Mouse (Mus musculus) kidney, embryonic 16.5 days (tissue): Measurements from ENCODE around the gene Cachd1. TPM values are rescaled to one million over a fixed set of nuclear protein-coding genes. Genes with fewer than 3 reads are reported as not detected.

Source experiments
- ATAC-seq: fragments of 200-750 bp; cut with Nextera tagmentation; 2 replicates; pipeline ENCODE4 v1.8.0; 2017; ENCODE audit warnings: moderate TSS enrichment; ENCODE audit not compliant: low FRiP score, low TSS enrichment
- H3K27ac ChIP-seq: fragments of 300-500 bp; sonication (generic); 2 replicates; pipeline ENCODE4 v1.5.1; 2014; ENCODE audit warnings: low read length
- H3K27me3 ChIP-seq: fragments of 300-500 bp; sonication (generic); 2 replicates; pipeline ENCODE4 v1.6.1; 2014; ENCODE audit warnings: low read length, control low read depth, mixed read lengths; ENCODE audit not compliant: insufficient read depth
- H3K36me3 ChIP-seq: fragments of 300-500 bp; sonication (generic); 2 replicates; pipeline ENCODE4 v1.6.1; 2014; ENCODE audit warnings: low read length, control low read depth, mixed read lengths; ENCODE audit not compliant: insufficient read depth
- H3K4me1 ChIP-seq: fragments of 300-500 bp; sonication (generic); 2 replicates; pipeline ENCODE4 v1.6.1; 2014; ENCODE audit warnings: low read length, control low read depth, mixed read lengths; ENCODE audit not compliant: insufficient read depth
- H3K4me2 ChIP-seq: fragments of 300-500 bp; sonication (generic); replicated peaks from 2 replicates; pipeline ENCODE4 v1.6.1; 2014; ENCODE audit warnings: low read depth, low read length
- H3K4me3 ChIP-seq: fragments of 300-500 bp; sonication (generic); 2 replicates; pipeline ENCODE4 v1.5.1; 2014; ENCODE audit warnings: mild to moderate bottlenecking, low read length
- H3K9ac ChIP-seq: fragments of 300-500 bp; sonication (generic); replicated peaks from 2 replicates; pipeline ENCODE4 v1.6.1; 2014; ENCODE audit warnings: low read length
- H3K9me3 ChIP-seq: fragments of 300-500 bp; sonication (generic); 2 replicates; pipeline ENCODE4 v1.6.1; 2016; ENCODE audit warnings: low read length, control low read depth
- WGBS: fragments of 180-500 bp; shearing (Covaris S2); extraction: QIAGEN DNeasy Blood & Tissue Kit; methylation state at CpG from one replicate; pipeline ENCODE4 v1.1.7; 2014; 5-methylcytosine and 5-hydroxymethylcytosine counted together
- polyA plus RNA-seq: library from polyadenylated mRNA; unstranded; fragments of >200 nt; fragmentation: Nextera tagmentation; extraction: Ambion mirVana; gene quantifications from 2 replicates; pipeline ENCODE4 v1.2.1, GENCODE M21; 2015

The Cachd1 gene
- polyA plus RNA-seq, 1 experiment from 2014 or later: 17.9 TPM

- H3K4me1 ChIP-seq: peaks cover 35% of the 10 kb centered on the region
- H3K27ac ChIP-seq: no peak overlapping the region
- no peak overlapping the region for H3K4me2 ChIP-seq
- no peaks in the 10 kb centered on the region for H3K36me3 ChIP-seq
- no peak for ATAC-seq
- no peak overlapping the region for H3K4me3 ChIP-seq
- no peaks in the 10 kb centered on the region for H3K27me3 ChIP-seq
- H3K9ac ChIP-seq: no peak overlapping the region
- 72% methylated on average over 3 of the region's 3 CpGs for WGBS
- no peaks in the 10 kb centered on the region for H3K9me3 ChIP-seq
Measured at GRCm38 (mm10) chr4:100782891-100783290, 6.4 kb downstream of the Cachd1 start.

- H3K4me3 ChIP-seq: no peak overlapping the region
- peaks cover 10% of the 10 kb centered on the region for H3K4me1 ChIP-seq
- ATAC-seq: no peak
- no peak overlapping the region for H3K9ac ChIP-seq
- H3K9me3 ChIP-seq: no peaks in the 10 kb centered on the region
- no peaks in the 10 kb centered on the region for H3K27me3 ChIP-seq
- no peaks in the 10 kb centered on the region for H3K36me3 ChIP-seq
- H3K27ac ChIP-seq: no peak overlapping the region
- no peak overlapping the region for H3K4me2 ChIP-seq
- WGBS: 78% methylated on average over 3 of the region's 3 CpGs
Measured at GRCm38 (mm10) chr4:100787201-100787600, 10.7 kb downstream of the Cachd1 start.

- H3K9me3 ChIP-seq: no peaks in the 10 kb centered on the region
- H3K27ac ChIP-seq: no peak overlapping the region
- ATAC-seq: no peak
- H3K36me3 ChIP-seq: no peaks in the 10 kb centered on the region
- no peak overlapping the region for H3K4me3 ChIP-seq
- H3K4me1 ChIP-seq: peaks cover 31% of the 10 kb centered on the region
- 48% methylated on average over 5 of the region's 5 CpGs for WGBS
- no peaks in the 10 kb centered on the region for H3K27me3 ChIP-seq
- H3K4me2 ChIP-seq: no peak overlapping the region
- no peak overlapping the region for H3K9ac ChIP-seq
Measured at GRCm38 (mm10) chr4:100790176-100790575, 13.7 kb downstream of the Cachd1 start.

- peaks cover 52% of the 10 kb centered on the region for H3K4me1 ChIP-seq
- H3K4me2 ChIP-seq: no peak overlapping the region
- peak; percentile 64; the same call in 1 of the 2 replicates for ATAC-seq
- H3K9me3 ChIP-seq: no peaks in the 10 kb centered on the region
- H3K4me3 ChIP-seq: no peak overlapping the region
- peak overlapping the region; percentile 66 for H3K27ac ChIP-seq
- no peak overlapping the region for H3K9ac ChIP-seq
- H3K36me3 ChIP-seq: no peaks in the 10 kb centered on the region
- H3K27me3 ChIP-seq: no peaks in the 10 kb centered on the region
- WGBS: 17% methylated on average over 2 of the region's 2 CpGs
Measured at GRCm38 (mm10) chr4:100793147-100793546, 16.7 kb downstream of the Cachd1 start.

- Histone ChIP-seq H3K36me3 (no peaks in the 10 kb centered on the region), H3K27me3 (no peaks in the 10 kb centered on the region), H3K4me3 (no peak overlapping the region), H3K9me3 (no peaks in the 10 kb centered on the region), H3K27ac (no peak overlapping the region), H3K4me1 (peaks cover 54% of the 10 kb centered on the region), H3K4me2 (no peak overlapping the region), H3K9ac (no peak overlapping the region)
- WGBS: 9% methylated on average over 5 of the region's 5 CpGs
- ATAC-seq: no peak
Measured at GRCm38 (mm10) chr4:100795523-100795922, 19.0 kb downstream of the Cachd1 start.

GRCm38 (mm10) chr4:100800730-100801442 is 24.4 kb downstream of the Cachd1 start:
- Histone ChIP-seq H3K9ac (no peak overlapping the region), H3K4me3 (no peak overlapping the region), H3K4me2 (no peak overlapping the region), H3K36me3 (no peaks in the 10 kb centered on the region), H3K27ac (no peak overlapping the region), H3K27me3 (no peaks in the 10 kb centered on the region), H3K4me1 (peaks cover 25% of the 10 kb centered on the region), H3K9me3 (no peaks in the 10 kb centered on the region)
- WGBS: 90% methylated on average over 14 of the region's 14 CpGs
- ATAC-seq: no peak

GRCm38 (mm10) chr4:100801443-100801786 is 24.9 kb downstream of the Cachd1 start:
- no peak overlapping the region for H3K4me3 ChIP-seq
- 75% methylated on average over 3 of the region's 3 CpGs for WGBS
- no peak overlapping the region for H3K27ac ChIP-seq
- no peaks in the 10 kb centered on the region for H3K36me3 ChIP-seq
- no peaks in the 10 kb centered on the region for H3K27me3 ChIP-seq
- H3K9me3 ChIP-seq: no peaks in the 10 kb centered on the region
- no peak overlapping the region for H3K4me2 ChIP-seq
- H3K4me1 ChIP-seq: peaks cover 23% of the 10 kb centered on the region
- no peak for ATAC-seq
- no peak overlapping the region for H3K9ac ChIP-seq

- Histone ChIP-seq H3K27ac (peak overlapping the region; percentile 31; the same call in 1 of the 2 replicates), H3K9me3 (no peaks in the 10 kb centered on the region), H3K36me3 (no peaks in the 10 kb centered on the region), H3K4me3 (no peak overlapping the region), H3K4me1 (peaks cover 26% of the 10 kb centered on the region), H3K27me3 (no peaks in the 10 kb centered on the region), H3K4me2 (peak overlapping the region; percentile 32), H3K9ac (no peak overlapping the region)
- ATAC-seq: no peak
- WGBS: 29% methylated on average over 5 of the region's 5 CpGs
Measured at GRCm38 (mm10) chr4:100811057-100811695, 34.7 kb downstream of the Cachd1 start.

GRCm38 (mm10) chr4:100811802-100812510 is 35.5 kb downstream of the Cachd1 start:
- Histone ChIP-seq H3K36me3 (no peaks in the 10 kb centered on the region), H3K27ac (no peak overlapping the region), H3K4me3 (no peak overlapping the region), H3K4me2 (peak overlapping the region; percentile 32), H3K9ac (no peak overlapping the region), H3K4me1 (peaks cover 26% of the 10 kb centered on the region), H3K9me3 (no peaks in the 10 kb centered on the region), H3K27me3 (no peaks in the 10 kb centered on the region)
- 42% methylated on average over 8 of the region's 8 CpGs for WGBS
- no peak for ATAC-seq
